Mouse (Mus musculus) spleen, adult 2 months (tissue): ENCODE data around the gene Adamts14.

Source experiments
- CTCF ChIP-seq: fragments of 200-500 bp; IDR thresholded peaks from 2 replicates; pipeline ENCODE4 v1.5.1; 2011; ENCODE audit warnings: mild to moderate bottlenecking, inconsistent platforms; ENCODE audit not compliant: insufficient read depth, insufficient read length, insufficient replicate concordance; ENCODE audit errors: extremely low read depth
- POLR2A ChIP-seq: fragments of 200-500 bp; IDR thresholded peaks from 2 replicates; pipeline ENCODE4 v1.6.1; 2011; ENCODE audit warnings: low read depth, low read length, inconsistent platforms

DNA sequence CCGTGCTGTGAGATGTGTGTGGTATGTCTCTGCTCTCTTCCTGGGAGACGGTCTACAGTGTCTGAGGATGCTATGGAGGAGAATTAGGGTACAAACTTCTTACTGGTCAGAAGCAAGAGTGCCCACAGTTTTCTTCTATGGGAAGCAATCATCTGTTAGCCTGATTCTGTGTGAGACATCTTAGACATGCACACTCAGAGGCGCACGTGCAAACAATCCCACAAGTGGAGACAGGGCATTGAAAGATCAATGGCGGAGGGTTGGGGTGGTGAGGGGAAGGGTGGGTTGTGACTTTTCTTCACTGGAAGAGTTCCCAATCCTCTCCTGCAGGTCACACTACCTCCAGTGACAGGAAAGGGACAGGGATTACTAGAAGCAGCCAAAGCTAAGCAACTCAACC, 607 bp downstream of the Adamts14 start:
- no peak for TF ChIP-seq CTCF
- TF ChIP-seq POLR2A, result no peak
